Mouse (Mus musculus): ENCODE data around the gene Zfp420.

Zfp420 gene

DNA sequence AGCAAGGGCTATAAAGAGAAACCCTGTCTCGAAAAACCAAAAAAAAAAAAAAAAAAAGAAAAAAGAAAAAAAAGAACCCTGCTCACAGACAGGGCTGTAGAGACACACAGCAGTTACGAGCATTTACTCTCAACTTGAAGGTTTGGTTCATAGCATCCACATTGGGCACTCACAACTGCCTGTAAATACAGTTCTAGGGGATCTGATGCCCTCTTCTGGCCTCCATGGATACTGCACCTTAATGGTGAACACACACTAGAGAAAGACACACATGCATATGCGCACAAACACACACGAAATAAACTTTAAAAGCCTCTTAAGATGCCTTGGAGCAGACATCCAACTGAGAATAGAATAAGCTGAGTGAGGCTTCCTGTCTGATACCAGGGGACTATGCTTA is 38.6 kb downstream of the Zfp420 start:
- DNase-seq (ENCODE audit: low spot score in 2 of 2), result no peak

- no peak for DNase-seq (ENCODE audit: low spot score in 2 of 2)
These were observed 44.3 kb downstream of the Zfp420 start for GRCm38 (mm10) chr7:29904101-29904500.

GRCm38 (mm10) chr7:29905966-29906681 is 46.3 kb downstream of the Zfp420 start, which contains the start of gene Zfp27:
Gene Zfp27, minus strand, starts transcription at chr7:29906572.
- peak; percentile 24 to 52 for DNase-seq (ENCODE audit: low spot score in 2 of 2)

- no peak for DNase-seq (ENCODE audit: low spot score in 2 of 2)
These were observed 46.9 kb downstream of the Zfp420 start for GRCm38 (mm10) chr7:29906682-29907058.

- DNase-seq (ENCODE audit: low spot score in 2 of 2), result no peak
These were observed 47.4 kb downstream of the Zfp420 start for GRCm38 (mm10) chr7:29907206-29907605.

DNA sequence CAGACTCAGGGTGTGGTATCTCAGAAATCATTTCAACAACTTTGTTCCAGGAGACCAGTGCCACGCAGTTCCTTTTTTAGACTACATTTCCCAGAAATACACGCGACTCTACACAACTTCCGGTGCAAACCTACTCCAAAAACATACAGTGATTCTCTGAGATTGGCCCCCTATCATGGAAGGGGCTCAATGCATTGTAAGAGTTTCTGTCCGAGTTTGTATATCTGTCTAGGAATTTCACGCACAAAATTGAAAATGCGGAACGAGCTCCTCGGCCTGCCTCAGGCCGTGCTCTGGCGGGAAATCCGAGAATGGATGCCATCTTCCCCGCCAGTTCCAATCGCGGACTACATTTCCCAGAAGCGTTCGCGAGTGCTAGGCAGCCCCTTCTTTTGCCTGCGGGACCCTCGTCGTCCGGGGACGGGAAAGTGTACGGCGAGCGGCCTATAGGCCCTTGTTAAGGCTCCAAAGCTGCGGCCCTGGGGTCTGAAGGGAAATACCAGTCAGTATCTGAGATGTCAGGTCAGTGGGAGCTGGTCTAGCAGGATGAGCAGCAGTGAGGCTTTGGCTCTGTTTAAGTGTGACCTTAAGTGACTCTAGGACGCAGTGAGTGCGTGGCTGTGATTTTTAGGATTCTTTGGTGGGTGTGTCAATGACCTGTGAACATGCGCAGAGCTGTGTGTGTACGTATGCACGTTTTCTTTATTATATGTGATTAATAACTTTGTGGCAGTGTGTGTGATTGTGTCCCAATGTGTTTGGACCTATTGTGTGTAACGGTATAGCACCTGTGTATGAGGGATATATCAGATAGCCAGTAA is 48.6 kb downstream of the Zfp420 start, which contains the start of gene Zfp383:
TSS of gene Zfp383 (plus strand) at position 94 of the 821 bp plus-strand sequence.
- peak; percentile 57 to 78 for DNase-seq (ENCODE audit: low spot score in 2 of 2)

- DNase-seq (ENCODE audit: low spot score in 2 of 2), result no peak
These were observed 50.5 kb downstream of the Zfp420 start for GRCm38 (mm10) chr7:29910252-29910651.

- no peak for DNase-seq (ENCODE audit: low spot score in 2 of 2)
These were observed 52.4 kb downstream of the Zfp420 start for GRCm38 (mm10) chr7:29912172-29912571.

- DNase-seq (ENCODE audit: low spot score in 2 of 2), result no peak
These were observed 57.7 kb downstream of the Zfp420 start for GRCm38 (mm10) chr7:29917371-29918061.

GRCm38 (mm10) chr7:29918062-29918453 is 58.3 kb downstream of the Zfp420 start:
- DNase-seq (ENCODE audit: low spot score in 2 of 2), result no peak

- no peak for DNase-seq (ENCODE audit: low spot score in 2 of 2)
These were observed 61.8 kb downstream of the Zfp420 start for GRCm38 (mm10) chr7:29921439-29922093.

DNA sequence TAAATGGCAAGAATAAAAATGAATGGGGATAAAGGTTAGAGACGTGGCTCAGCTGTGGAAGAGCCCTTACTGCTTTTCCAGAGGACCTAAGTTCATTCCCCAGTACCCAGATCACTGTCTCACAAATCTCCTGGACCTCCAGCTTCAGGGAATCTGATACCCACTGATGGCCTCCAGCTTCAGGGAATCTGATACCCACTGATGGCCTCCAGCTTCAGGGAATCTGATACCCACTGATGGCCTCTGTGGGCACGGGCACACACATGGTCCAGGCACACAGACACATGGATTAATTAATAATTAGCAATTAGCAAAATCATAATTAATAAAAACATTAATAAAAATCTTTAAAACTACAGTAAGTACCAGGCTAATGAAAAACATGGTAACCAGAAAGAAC is 63.0 kb downstream of the Zfp420 start:
- no peak for DNase-seq (ENCODE audit: low spot score in 2 of 2)
